Mouse (Mus musculus): Measurements from ENCODE around the gene Rps27.
"Not testable (repeated sequence)": the region's sequence is repeated elsewhere in the genome, so short reads cannot be mapped to it uniquely, and the experiment has no call there.

The Rps27 gene

GRCm38 (mm10) chr3:90213377-90213866 lies at the start of gene Rps27, which contains the start of gene Rab13:
TSS of gene Rps27 (minus strand) at chr3:90213651.
TSS of gene Rab13 (plus strand) at chr3:90213695.
- DNase-seq (ENCODE audit: low spot score) = peak; percentile 74

- no peak for DNase-seq (ENCODE audit: low spot score)
These were observed 45.1 kb upstream of the Rps27 start for GRCm38 (mm10) chr3:90258521-90258920.

- DNase-seq (ENCODE audit: low spot score) = no peak
These were observed 43.5 kb upstream of the Rps27 start for GRCm38 (mm10) chr3:90256731-90257530.

GRCm38 (mm10) chr3:90255784-90256353 lies 42.4 kb upstream of the Rps27 start:
- no peak for DNase-seq (ENCODE audit: low spot score)

- no peak for DNase-seq (ENCODE audit: low spot score)
These were observed 41.7 kb upstream of the Rps27 start for GRCm38 (mm10) chr3:90255194-90255565.

GRCm38 (mm10) chr3:90254419-90255193 lies 41.2 kb upstream of the Rps27 start:
- DNase-seq (ENCODE audit: low spot score) = no peak

GRCm38 (mm10) chr3:90253653-90254418 lies 40.4 kb upstream of the Rps27 start, which contains the start of gene Crtc2:
TSS of gene Crtc2 (plus strand) at chr3:90254163.
- peak; percentile 81 for DNase-seq (ENCODE audit: low spot score)

GRCm38 (mm10) chr3:90253174-90253573 lies 39.7 kb upstream of the Rps27 start:
- DNase-seq (ENCODE audit: low spot score) = not testable (repeated sequence)

GRCm38 (mm10) chr3:90252659-90253058 lies 39.2 kb upstream of the Rps27 start:
- DNase-seq (ENCODE audit: low spot score) = not testable (repeated sequence)

GRCm38 (mm10) chr3:90251731-90252226 lies 38.3 kb upstream of the Rps27 start:
- not testable (repeated sequence) for DNase-seq (ENCODE audit: low spot score)

- no peak for DNase-seq (ENCODE audit: low spot score)
These were observed 37.3 kb upstream of the Rps27 start for GRCm38 (mm10) chr3:90250791-90251190.

- no peak for DNase-seq (ENCODE audit: low spot score)
These were observed 35.3 kb upstream of the Rps27 start for GRCm38 (mm10) chr3:90248746-90249100.

GRCm38 (mm10) chr3:90247960-90248745 lies 34.7 kb upstream of the Rps27 start, which contains the start of gene Slc39a1:
TSS of gene Slc39a1 (plus strand) at chr3:90248172.
- DNase-seq (ENCODE audit: low spot score) = peak; percentile 85

- no peak for DNase-seq (ENCODE audit: low spot score)
These were observed 34.1 kb upstream of the Rps27 start for GRCm38 (mm10) chr3:90247630-90247959.

GRCm38 (mm10) chr3:90245406-90245805 lies 32.0 kb upstream of the Rps27 start:
- DNase-seq (ENCODE audit: low spot score) = no peak

GRCm38 (mm10) chr3:90242984-90243775 lies 29.7 kb upstream of the Rps27 start, which contains the start of gene Creb3l4:
TSS of gene Creb3l4 (minus strand) at chr3:90243512.
- DNase-seq (ENCODE audit: low spot score) = no peak

- DNase-seq (ENCODE audit: low spot score) = no peak
These were observed 28.4 kb upstream of the Rps27 start for GRCm38 (mm10) chr3:90241669-90242358.

GRCm38 (mm10) chr3:90241251-90241650 lies 27.8 kb upstream of the Rps27 start:
- no peak for DNase-seq (ENCODE audit: low spot score)

All from urinary bladder, postnatal 25 days (tissue).